Mouse (Mus musculus) 3134 (cell line): ENCODE results near the gene D5Ertd579e.
A peak's percentile ranks its signal among the peaks of the same experiment; 100 is the strongest.

Source experiments
- DNase-seq: peaks from one replicate; pipeline ENCODE4 v3.0.0-alpha.2; 2011; ENCODE audit warnings: low spot score; ENCODE audit not compliant: insufficient read length; ENCODE audit errors: extremely low read depth

The D5Ertd579e gene

GRCm38 (mm10) chr5:36618356-36618755, 77.5 kb downstream of the D5Ertd579e start:
- no peak for DNase-seq

GRCm38 (mm10) chr5:36614124-36614523, 81.7 kb downstream of the D5Ertd579e start:
- DNase-seq = no peak

GRCm38 (mm10) chr5:36608939-36609499, 86.8 kb downstream of the D5Ertd579e start:
- no peak for DNase-seq

- no peak for DNase-seq
Observed at GRCm38 (mm10) chr5:36603031-36603430, 92.8 kb downstream of the D5Ertd579e start.

- no peak for DNase-seq
Observed at GRCm38 (mm10) chr5:36602028-36602427, 93.8 kb downstream of the D5Ertd579e start.

- no peak for DNase-seq
Observed at GRCm38 (mm10) chr5:36601492-36601891, 94.3 kb downstream of the D5Ertd579e start.

- no peak for DNase-seq
Observed at GRCm38 (mm10) chr5:36598883-36599282, 96.9 kb downstream of the D5Ertd579e start.

- DNase-seq = peak; percentile 23
Observed at GRCm38 (mm10) chr5:36597653-36598052, 98.2 kb downstream of the D5Ertd579e start.

- DNase-seq = no peak
Observed at GRCm38 (mm10) chr5:36596225-36596624, 99.6 kb downstream of the D5Ertd579e start.

- no peak for DNase-seq
Observed at GRCm38 (mm10) chr5:36595115-36595514, 100.7 kb downstream of the D5Ertd579e start.

GRCm38 (mm10) chr5:36594344-36594743, 101.5 kb downstream of the D5Ertd579e start:
- no peak for DNase-seq

GRCm38 (mm10) chr5:36593176-36593575, 102.6 kb downstream of the D5Ertd579e start, which contains the start of gene Tbc1d14:
Tbc1d14 (minus strand) TSS chr5:36593276.
- DNase-seq = no peak

- no peak for DNase-seq
Observed at GRCm38 (mm10) chr5:36590499-36590920, 105.3 kb downstream of the D5Ertd579e start.

- DNase-seq = no peak
Observed at GRCm38 (mm10) chr5:36584299-36584698, 111.5 kb downstream of the D5Ertd579e start.

- peak; percentile 100 for DNase-seq
Observed at GRCm38 (mm10) chr5:36581924-36582642, 113.7 kb downstream of the D5Ertd579e start.

GRCm38 (mm10) chr5:36581259-36581923, 114.4 kb downstream of the D5Ertd579e start:
- no peak for DNase-seq

- no peak for DNase-seq
Observed at GRCm38 (mm10) chr5:36579967-36580366, 115.9 kb downstream of the D5Ertd579e start.

GRCm38 (mm10) chr5:36578982-36579381, 116.8 kb downstream of the D5Ertd579e start:
- DNase-seq = no peak

- no peak for DNase-seq
Observed at GRCm38 (mm10) chr5:36576457-36576856, 119.4 kb downstream of the D5Ertd579e start.

- no peak for DNase-seq
Observed at GRCm38 (mm10) chr5:36575745-36576144, 120.1 kb downstream of the D5Ertd579e start.

- DNase-seq = no peak
Observed at GRCm38 (mm10) chr5:36575227-36575626, 120.6 kb downstream of the D5Ertd579e start.
